Mouse (Mus musculus) lung, postnatal 0 days (tissue): ENCODE measurements at regions not wholly inside any gene's neighbourhood (a gene's known extent, or its start where the extent isn't known, plus 50 kb on each side); places are given as distances from the start of the nearest gene placed in this dataset.

Experiments
- CTCF ChIP-seq: IDR thresholded peaks from 2 replicates; pipeline ENCODE4 v1.5.1; 2016; ENCODE audit warnings: antibody characterized with exemption, mild to moderate bottlenecking
- EP300 ChIP-seq: IDR thresholded peaks from 2 replicates; pipeline ENCODE4 v1.6.1; 2016; ENCODE audit warnings: antibody characterized with exemption, mild to moderate bottlenecking, control low read depth

GRCm38 (mm10) chr17:51304964-51305363 lies 125.8 kb upstream of the Tbc1d5 start:
- TF ChIP-seq CTCF (no peak), EP300 (no peak)
